Mouse (Mus musculus) forebrain, postnatal 0 days (tissue): ENCODE measurements at regions not wholly inside any gene's neighbourhood (a gene's known extent, or its start where the extent isn't known, plus 50 kb on each side); places are given as distances from the start of the nearest gene placed in this dataset.

Source experiments
- ATAC-seq: fragments of 200-750 bp; cut with Nextera tagmentation; 2 replicates; pipeline ENCODE4 v1.8.0; 2017; ENCODE audit warnings: mild to moderate bottlenecking, moderate library complexity
- DNase-seq: peaks from one replicate; pipeline ENCODE4 v3.0.0-alpha.2; 2015
- H3K27ac ChIP-seq: fragments of 300-500 bp; sonication (generic); 2 replicates; pipeline ENCODE4 v1.5.1; 2014; ENCODE audit warnings: low read depth, mild to moderate bottlenecking, antibody characterized with exemption, low read length, moderate library complexity, mixed read lengths
- H3K27me3 ChIP-seq: fragments of 300-500 bp; sonication (generic); 2 replicates; pipeline ENCODE4 v1.6.1; 2014; ENCODE audit warnings: mild to moderate bottlenecking, low read length, mixed read lengths; ENCODE audit not compliant: insufficient read depth
- H3K36me3 ChIP-seq: fragments of 300-500 bp; sonication (generic); 2 replicates; pipeline ENCODE4 v1.6.1; 2014; ENCODE audit warnings: mild to moderate bottlenecking, moderate library complexity; ENCODE audit not compliant: insufficient read depth
- H3K4me1 ChIP-seq: fragments of 300-500 bp; sonication (generic); 2 replicates; pipeline ENCODE4 v1.6.1; 2014; ENCODE audit warnings: antibody characterized with exemption; ENCODE audit not compliant: insufficient read depth
- H3K4me2 ChIP-seq: fragments of 300-500 bp; sonication (generic); 2 replicates; pipeline ENCODE4 v1.6.1; 2014; ENCODE audit warnings: low read depth, mild to moderate bottlenecking, moderate library complexity
- H3K4me3 ChIP-seq: fragments of 300-500 bp; sonication (generic); 2 replicates; pipeline ENCODE4 v1.5.1; 2014; ENCODE audit warnings: low read depth, low read length, mixed read lengths
- H3K9ac ChIP-seq: fragments of 300-500 bp; sonication (generic); 2 replicates; pipeline ENCODE4 v1.6.1; 2014; ENCODE audit warnings: mild to moderate bottlenecking
- H3K9me3 ChIP-seq: fragments of 300-500 bp; sonication (generic); 2 replicates; pipeline ENCODE4 v1.6.1; 2016; ENCODE audit warnings: low read length
- CTCF ChIP-seq: sonication (generic); IDR thresholded peaks from 2 replicates; pipeline ENCODE4 v1.5.1; 2016; ENCODE audit warnings: antibody characterized with exemption, control low read depth, low read depth
- WGBS: fragments of 180-500 bp; shearing (Covaris S2); extraction: QIAGEN DNeasy Blood & Tissue Kit; methylation state at CpG from one replicate; pipeline ENCODE4 v1.1.7; 2014; 5-methylcytosine and 5-hydroxymethylcytosine counted together

DNA sequence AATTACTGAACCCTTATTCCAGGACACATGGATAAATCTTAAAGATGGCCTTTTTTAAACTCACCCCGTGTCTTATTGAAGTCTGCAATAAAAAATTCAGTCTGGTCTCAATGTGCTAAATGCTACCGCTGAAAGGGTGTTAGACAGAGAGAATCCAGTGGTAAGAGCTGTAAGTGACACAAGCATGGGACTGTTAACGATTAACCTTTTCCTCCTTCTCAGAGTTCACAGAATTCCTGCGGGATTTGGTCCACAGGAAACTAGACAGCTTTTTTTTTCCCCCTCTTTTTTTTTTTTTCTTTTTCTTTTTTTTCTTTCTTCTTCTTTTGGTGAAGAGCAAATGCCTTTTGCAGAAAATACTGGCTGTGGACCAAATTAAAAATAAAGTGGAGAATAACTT, 72.0 kb upstream of the Atp5g3 start:
- Histone ChIP-seq H3K9me3 (no peaks in the 10 kb centered on the region), H3K4me1 (no peaks in the 10 kb centered on the region), H3K9ac (no peak overlapping the region), H3K27me3 (no peaks in the 10 kb centered on the region), H3K4me2 (no peak overlapping the region), H3K4me3 (no peak overlapping the region), H3K27ac (no peak overlapping the region), H3K36me3 (no peaks in the 10 kb centered on the region)
- DNase-seq, result no peak
- no peak for ATAC-seq
- WGBS, result 33% methylated on average over 4 of the region's 4 CpGs
- no peak for TF ChIP-seq CTCF

DNA sequence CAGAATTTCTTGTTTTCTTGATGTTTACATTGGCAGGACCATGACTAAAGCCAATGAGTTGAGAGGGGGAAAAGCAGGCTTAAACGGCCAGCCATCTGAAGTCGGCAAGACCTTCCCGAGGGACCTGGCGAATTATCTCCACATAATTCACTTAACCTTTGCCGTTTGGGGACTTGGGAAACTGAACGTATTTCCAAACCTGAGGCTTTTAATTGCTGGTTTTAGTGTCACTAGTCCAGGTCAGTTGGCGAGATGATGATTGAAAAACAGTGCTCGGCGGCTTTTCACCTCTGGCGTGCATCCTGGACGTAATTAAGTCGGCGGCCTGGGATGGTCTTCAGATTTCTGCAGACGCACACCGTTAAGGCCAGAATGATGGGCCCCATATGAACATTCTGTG, 66.9 kb upstream of the Atp5g3 start:
- no peak for ATAC-seq
- Histone ChIP-seq H3K4me3 (no peak overlapping the region), H3K4me2 (no peak overlapping the region), H3K27ac (no peak overlapping the region), H3K4me1 (no peaks in the 10 kb centered on the region), H3K36me3 (no peaks in the 10 kb centered on the region), H3K9me3 (no peaks in the 10 kb centered on the region), H3K9ac (no peak overlapping the region), H3K27me3 (no peaks in the 10 kb centered on the region)
- no peak for DNase-seq
- 74% methylated on average over 15 of the region's 15 CpGs for WGBS
- no peak for TF ChIP-seq CTCF

DNA sequence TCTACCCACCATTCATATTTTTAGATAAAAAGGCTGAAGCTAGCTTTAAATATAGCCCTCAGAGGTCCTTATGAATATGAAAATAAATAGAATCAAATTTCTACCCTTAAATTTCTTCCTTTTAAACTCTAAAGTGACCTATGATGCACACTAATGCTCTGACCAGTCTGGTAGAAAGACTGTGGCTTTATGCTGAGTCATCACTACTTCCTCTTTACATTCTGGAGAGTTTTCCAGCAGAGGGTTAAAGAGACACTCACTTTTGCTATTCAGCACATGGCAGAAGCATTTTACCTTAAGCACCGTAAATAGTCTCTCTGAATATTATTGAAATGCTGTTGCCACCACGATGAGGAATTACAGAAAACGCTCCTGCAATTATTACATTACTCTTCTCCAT, 62.6 kb upstream of the Atp5g3 start:
- no peak overlapping the region for H3K4me2 ChIP-seq
- ATAC-seq (no peak), DNase-seq (no peak)
- H3K27me3 ChIP-seq, result no peaks in the 10 kb centered on the region; the same call in 1 of the 2 replicates
- WGBS, result 60% methylated on average over 3 of the region's 3 CpGs
- H3K9ac ChIP-seq, result no peak overlapping the region
- H3K4me3 ChIP-seq, result no peak overlapping the region
- H3K27ac ChIP-seq, result no peak overlapping the region
- no peaks in the 10 kb centered on the region for H3K9me3 ChIP-seq
- no peak for TF ChIP-seq CTCF
- H3K4me1 ChIP-seq, result no peaks in the 10 kb centered on the region
- H3K36me3 ChIP-seq, result no peaks in the 10 kb centered on the region

DNA sequence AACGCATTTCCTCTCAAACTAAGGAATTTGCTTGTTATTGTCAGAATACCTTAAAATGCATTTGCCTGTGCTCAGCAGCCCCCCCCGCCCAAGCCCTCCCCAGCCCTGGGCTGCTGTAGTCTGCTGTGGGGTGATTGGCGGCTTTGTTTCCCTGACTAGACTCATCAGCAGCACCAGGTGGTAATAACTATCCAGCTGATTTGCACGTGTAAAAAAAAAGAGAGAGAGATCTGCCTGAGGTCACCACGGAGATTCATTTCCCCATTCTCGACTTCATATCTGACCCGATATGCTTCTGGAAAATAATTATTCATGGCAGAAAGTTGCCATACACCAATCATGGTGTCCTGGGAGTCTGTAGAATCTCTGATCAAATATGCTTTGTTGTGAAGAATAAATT, 56.5 kb upstream of the Atp5g3 start:
- H3K4me1 ChIP-seq, result no peaks in the 10 kb centered on the region
- no peak overlapping the region for H3K27ac ChIP-seq
- no peak for DNase-seq
- no peaks in the 10 kb centered on the region for H3K36me3 ChIP-seq
- H3K9ac ChIP-seq, result no peak overlapping the region
- H3K9me3 ChIP-seq, result no peaks in the 10 kb centered on the region
- TF ChIP-seq CTCF, result no peak
- H3K27me3 ChIP-seq, result no peaks in the 10 kb centered on the region; the same call in 1 of the 2 replicates
- no peak overlapping the region for H3K4me2 ChIP-seq
- ATAC-seq, result no peak
- H3K4me3 ChIP-seq, result no peak overlapping the region
- WGBS, result 63% methylated on average over 7 of the region's 7 CpGs

DNA sequence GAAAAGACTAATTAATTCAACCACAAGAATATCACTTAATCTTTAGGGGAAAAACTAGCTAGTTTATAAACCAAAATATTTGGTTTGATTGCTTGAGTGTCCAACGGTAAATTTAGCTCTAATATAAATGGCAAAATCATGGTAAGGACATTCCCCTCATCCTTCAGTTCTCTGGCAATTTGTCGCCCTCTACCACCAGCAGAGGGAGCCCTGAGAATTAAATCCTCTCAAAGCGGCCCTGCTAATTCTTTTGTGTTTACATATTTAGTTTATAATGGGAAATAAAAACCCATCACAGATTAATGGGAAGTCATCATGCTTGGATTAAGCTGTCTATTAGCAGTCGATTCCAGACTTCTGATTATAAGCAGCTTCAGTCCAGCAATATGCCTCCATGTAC, 54.5 kb upstream of the Atp5g3 start:
- Histone ChIP-seq H3K27ac (no peak overlapping the region), H3K36me3 (no peaks in the 10 kb centered on the region), H3K9ac (no peak overlapping the region), H3K9me3 (no peaks in the 10 kb centered on the region), H3K27me3 (no peaks in the 10 kb centered on the region; the same call in 1 of the 2 replicates), H3K4me2 (no peak overlapping the region), H3K4me3 (no peak overlapping the region), H3K4me1 (no peaks in the 10 kb centered on the region)
- TF ChIP-seq CTCF, result peak; percentile 77
- ATAC-seq, result no peak
- peak; percentile 76 for DNase-seq
- WGBS, result 12% methylated on average over 4 of the region's 4 CpGs
